Mouse (Mus musculus) liver, embryonic 13.5 days (tissue): ENCODE data around the gene Eddm3b. TPM values are rescaled to one million over a fixed set of nuclear protein-coding genes. Genes with fewer than 3 reads are reported as not detected.

Experiments used
- ATAC-seq: fragments of 200-750 bp; cut with Nextera tagmentation; 2 replicates; pipeline ENCODE4 v1.8.0; 2017; ENCODE audit warnings: low read depth, mild to moderate bottlenecking, moderate number of reproducible peaks, moderate library complexity
- DNase-seq: peaks from one replicate; pipeline ENCODE4 v3.0.0; 2022
- H3K27ac ChIP-seq: fragments of 300-500 bp; sonication (generic); 2 replicates; pipeline ENCODE4 v1.5.1; 2015; ENCODE audit warnings: moderate library complexity, mild to moderate bottlenecking, inconsistent platforms
- H3K27me3 ChIP-seq: fragments of 300-500 bp; sonication (generic); 2 replicates; pipeline ENCODE4 v1.6.1; 2015; ENCODE audit warnings: mild to moderate bottlenecking, inconsistent platforms
- H3K36me3 ChIP-seq: fragments of 300-500 bp; sonication (generic); 2 replicates; pipeline ENCODE4 v1.6.1; 2015; ENCODE audit warnings: mild to moderate bottlenecking, inconsistent platforms
- H3K4me1 ChIP-seq: fragments of 300-500 bp; sonication (generic); replicated peaks from 2 replicates; pipeline ENCODE4 v1.6.1; 2015; ENCODE audit warnings: inconsistent platforms
- H3K4me2 ChIP-seq: fragments of 300-500 bp; sonication (generic); 2 replicates; pipeline ENCODE4 v1.6.1; 2015; ENCODE audit warnings: inconsistent platforms, mild to moderate bottlenecking, moderate library complexity
- H3K4me3 ChIP-seq: fragments of 300-500 bp; sonication (generic); replicated peaks from 2 replicates; pipeline ENCODE4 v1.5.1; 2015; ENCODE audit warnings: mild to moderate bottlenecking, inconsistent platforms
- H3K9ac ChIP-seq: fragments of 300-500 bp; sonication (generic); 2 replicates; pipeline ENCODE4 v1.6.1; 2015; ENCODE audit warnings: mild to moderate bottlenecking, inconsistent platforms
- H3K9me3 ChIP-seq: fragments of 300-500 bp; sonication (generic); replicated peaks from 2 replicates; pipeline ENCODE4 v1.6.1; 2016; ENCODE audit warnings: inconsistent platforms
- WGBS: fragments of 180-500 bp; shearing (Covaris S2); methylation state at CpG from one replicate; pipeline ENCODE4 v1.1.7; 2015; ENCODE audit not compliant: insufficient replicate concordance; 5-methylcytosine and 5-hydroxymethylcytosine counted together
- polyA plus RNA-seq: library from polyadenylated mRNA; unstranded; fragments of >200 nt; fragmentation: Nextera tagmentation; extraction: Ambion mirVana; gene quantifications from 2 replicates; pipeline ENCODE4 v1.2.1, GENCODE M21; 2015

Eddm3b gene
- polyA plus RNA-seq, 1 experiment from 2014 or later: not detected

- Histone ChIP-seq H3K4me2 (peak overlapping the region; percentile 80), H3K4me3 (peak overlapping the region; percentile 52), H3K27me3 (no peaks in the 10 kb centered on the region), H3K36me3 (no peaks in the 10 kb centered on the region), H3K4me1 (peaks cover 89% of the 10 kb centered on the region), H3K27ac (peak overlapping the region; percentile 99), H3K9ac (peak overlapping the region; percentile 73), H3K9me3 (no peaks in the 10 kb centered on the region)
- peak; percentile 55 for DNase-seq
- 17% methylated on average over 9 of the region's 9 CpGs for WGBS
- ATAC-seq: no peak
Observed at GRCm38 (mm10) chr14:51128775-51129623, 14.8 kb downstream of the Eddm3b start.

- WGBS: 13% methylated on average over 4 of the region's 4 CpGs
- no peaks in the 10 kb centered on the region for H3K36me3 ChIP-seq
- H3K4me3 ChIP-seq: peak overlapping the region; percentile 52
- peak overlapping the region; percentile 80 for H3K4me2 ChIP-seq
- peaks cover 84% of the 10 kb centered on the region for H3K4me1 ChIP-seq
- H3K27ac ChIP-seq: peak overlapping the region; percentile 99
- no peaks in the 10 kb centered on the region for H3K27me3 ChIP-seq
- ATAC-seq (no peak), DNase-seq (peak; percentile 33)
- H3K9ac ChIP-seq: peak overlapping the region; percentile 73
- H3K9me3 ChIP-seq: no peaks in the 10 kb centered on the region
Observed at GRCm38 (mm10) chr14:51129624-51129975, 15.4 kb downstream of the Eddm3b start.

GRCm38 (mm10) chr14:51130315-51130940 lies 16.2 kb downstream of the Eddm3b start:
- H3K4me3 ChIP-seq: peak overlapping the region; percentile 52
- H3K4me1 ChIP-seq: peaks cover 77% of the 10 kb centered on the region
- WGBS: 21% methylated on average over 9 of the region's 9 CpGs
- peak overlapping the region; percentile 99 for H3K27ac ChIP-seq
- no peaks in the 10 kb centered on the region for H3K36me3 ChIP-seq
- peak; percentile 70 for DNase-seq
- H3K9ac ChIP-seq: peak overlapping the region; percentile 73
- peak; percentile 83 for ATAC-seq
- H3K4me2 ChIP-seq: peak overlapping the region; percentile 80
- H3K9me3 ChIP-seq: no peaks in the 10 kb centered on the region
- no peaks in the 10 kb centered on the region for H3K27me3 ChIP-seq

- H3K27me3 ChIP-seq: no peaks in the 10 kb centered on the region
- no peak overlapping the region for H3K4me3 ChIP-seq
- H3K36me3 ChIP-seq: no peaks in the 10 kb centered on the region
- H3K9me3 ChIP-seq: no peaks in the 10 kb centered on the region
- H3K4me2 ChIP-seq: peak overlapping the region; percentile 80
- peaks cover 69% of the 10 kb centered on the region for H3K4me1 ChIP-seq
- DNase-seq: no peak
- 48% methylated on average over 7 of the region's 7 CpGs for WGBS
- ATAC-seq: no peak
- H3K27ac ChIP-seq: peak overlapping the region; percentile 99
- peak overlapping the region; percentile 73 for H3K9ac ChIP-seq
Observed at GRCm38 (mm10) chr14:51131086-51131815, 17.0 kb downstream of the Eddm3b start.

GRCm38 (mm10) chr14:51132372-51132771 lies 18.1 kb downstream of the Eddm3b start:
- no peaks in the 10 kb centered on the region for H3K36me3 ChIP-seq
- peaks cover 59% of the 10 kb centered on the region for H3K4me1 ChIP-seq
- ATAC-seq (peak; percentile 45), DNase-seq (peak; percentile 46)
- no peaks in the 10 kb centered on the region for H3K27me3 ChIP-seq
- peak overlapping the region; percentile 40 for H3K4me2 ChIP-seq
- peak overlapping the region; percentile 99 for H3K27ac ChIP-seq
- no peaks in the 10 kb centered on the region for H3K9me3 ChIP-seq
- no peak overlapping the region for H3K4me3 ChIP-seq
- H3K9ac ChIP-seq: peak overlapping the region; percentile 73; the same call in 1 of the 2 replicates
- 52% methylated on average over 4 of the region's 4 CpGs for WGBS

- H3K36me3 ChIP-seq: no peaks in the 10 kb centered on the region
- no peaks in the 10 kb centered on the region for H3K9me3 ChIP-seq
- DNase-seq (no peak), ATAC-seq (no peak)
- no peaks in the 10 kb centered on the region for H3K27me3 ChIP-seq
- H3K4me3 ChIP-seq: no peak overlapping the region
- peak overlapping the region; percentile 43; the same call in 1 of the 2 replicates for H3K27ac ChIP-seq
- 68% methylated on average over 2 of the region's 2 CpGs for WGBS
- H3K9ac ChIP-seq: no peak overlapping the region; the same call in 1 of the 2 replicates
- H3K4me1 ChIP-seq: peaks cover 54% of the 10 kb centered on the region
- no peak overlapping the region for H3K4me2 ChIP-seq
Observed at GRCm38 (mm10) chr14:51140342-51140741, 26.1 kb downstream of the Eddm3b start.

- Histone ChIP-seq H3K4me1 (peaks cover 72% of the 10 kb centered on the region), H3K36me3 (no peaks in the 10 kb centered on the region), H3K9ac (peak overlapping the region; percentile 56; the same call in 1 of the 2 replicates), H3K9me3 (no peaks in the 10 kb centered on the region), H3K4me3 (no peak overlapping the region), H3K4me2 (peak overlapping the region; percentile 30), H3K27ac (peak overlapping the region; percentile 91), H3K27me3 (no peaks in the 10 kb centered on the region)
- WGBS: 67% methylated on average over 4 of the region's 4 CpGs
- peak; percentile 44 for ATAC-seq
- DNase-seq: no peak
Observed at GRCm38 (mm10) chr14:51142119-51142518, 27.9 kb downstream of the Eddm3b start.

- H3K4me1 ChIP-seq: peaks cover 76% of the 10 kb centered on the region
Observed at GRCm38 (mm10) chr14:51142568-51142967, 28.3 kb downstream of the Eddm3b start.

GRCm38 (mm10) chr14:51143287-51143686 lies 29.1 kb downstream of the Eddm3b start:
- Histone ChIP-seq H3K4me2 (peak overlapping the region; percentile 44; the same call in 1 of the 2 replicates), H3K27me3 (no peaks in the 10 kb centered on the region), H3K4me1 (peaks cover 84% of the 10 kb centered on the region), H3K4me3 (no peak overlapping the region), H3K27ac (peak overlapping the region; percentile 93), H3K36me3 (no peaks in the 10 kb centered on the region), H3K9me3 (no peaks in the 10 kb centered on the region), H3K9ac (peak overlapping the region; percentile 60)
- DNase-seq (no peak), ATAC-seq (no peak)
- 64% methylated on average over 4 of the region's 4 CpGs for whole genome bisulfite sequencing

More at GRCm38 (mm10) chr14:51142568-51142967, 28.3 kb downstream of the Eddm3b start:
- Histone ChIP-seq H3K27ac (peak overlapping the region; percentile 91), H3K27me3 (no peaks in the 10 kb centered on the region), H3K4me3 (no peak overlapping the region), H3K4me2 (peak overlapping the region; percentile 30), H3K36me3 (no peaks in the 10 kb centered on the region), H3K9me3 (no peaks in the 10 kb centered on the region), H3K9ac (peak overlapping the region; percentile 56; the same call in 1 of the 2 replicates)
- WGBS: 38% methylated on average over 3 of the region's 3 CpGs
- DNase-seq (peak; percentile 59), ATAC-seq (peak; percentile 92)

GRCm38 (mm10) chr14:51143937-51144336 lies 29.7 kb downstream of the Eddm3b start:
- ATAC-seq (peak; percentile 83), DNase-seq (peak; percentile 70)
- Histone ChIP-seq H3K9ac (peak overlapping the region; percentile 60), H3K4me2 (peak overlapping the region; percentile 44), H3K9me3 (no peaks in the 10 kb centered on the region), H3K4me1 (peaks cover 90% of the 10 kb centered on the region), H3K27me3 (no peaks in the 10 kb centered on the region), H3K4me3 (no peak overlapping the region; the same call in 1 of the 2 replicates), H3K36me3 (no peaks in the 10 kb centered on the region), H3K27ac (peak overlapping the region; percentile 93)
- WGBS: 13% methylated on average over 2 of the region's 2 CpGs

GRCm38 (mm10) chr14:51144451-51144850 lies 30.2 kb downstream of the Eddm3b start:
- H3K27me3 ChIP-seq: no peaks in the 10 kb centered on the region
- ATAC-seq: no peak
- H3K36me3 ChIP-seq: no peaks in the 10 kb centered on the region
- DNase-seq: no peak
- peak overlapping the region; percentile 93 for H3K27ac ChIP-seq
- peak overlapping the region; percentile 60 for H3K9ac ChIP-seq
- no peak overlapping the region for H3K4me3 ChIP-seq
- 87% methylated on average over 4 of the region's 4 CpGs for WGBS
- peak overlapping the region; percentile 44 for H3K4me2 ChIP-seq
- H3K9me3 ChIP-seq: no peaks in the 10 kb centered on the region
- peaks cover 95% of the 10 kb centered on the region for H3K4me1 ChIP-seq
